Mouse (Mus musculus): Measurements from ENCODE around the gene Dbi. TPM values are rescaled to one million over a fixed set of nuclear protein-coding genes. Genes with fewer than 3 reads are reported as not detected.

Gene Dbi
- 6.4 and 16.1 TPM in 2 replicates for polyA plus RNA-seq (2012)

GRCm38 (mm10) chr1:120120969-120121811 is at the start of gene Dbi, which contains the start of gene 3110009E18Rik:
TSS of gene Dbi (minus strand) at chr1:120121078.
TSS of gene 3110009E18Rik (plus strand) at chr1:120121187.

GRCm38 (mm10) chr1:120073519-120074306 is 47.2 kb downstream of the Dbi start, which contains the start of gene Tmem37:
TSS of gene Tmem37 (minus strand) at chr1:120074074.

Other genes with a start within 250 kb of the Dbi start
- gene Tmem177, start 207.9 kb downstream of the Dbi start, polyA plus RNA-seq (2012): 0.11 and 0.27 TPM in 2 replicates
- not detected in 2 replicates for gene Cfap221, start 123.8 kb downstream of the Dbi start, polyA plus RNA-seq (2012)
- not detected in 2 replicates for gene Sctr, start 114.2 kb downstream of the Dbi start, polyA plus RNA-seq (2012)
- 0.19 and 0.40 TPM in 2 replicates for gene Tmem37, start 47.0 kb downstream of the Dbi start, polyA plus RNA-seq (2012)
- gene 3110009E18Rik, start 109 bp upstream of the Dbi start, polyA plus RNA-seq (2012): 3.6 and 4.2 TPM in 2 replicates
- gene Steap3, start 151.6 kb upstream of the Dbi start, polyA plus RNA-seq (2012): 46.8 and 47.0 TPM in 2 replicates
- 0.03 TPM in 1 of 2 replicates, not detected in the other for gene C1ql2, start 219.5 kb upstream of the Dbi start, polyA plus RNA-seq (2012)